Mouse (Mus musculus): ENCODE measurements around the gene Atp1a4. TPM values are rescaled to one million over a fixed set of nuclear protein-coding genes. Genes with fewer than 3 reads are reported as not detected.

Gene Atp1a4
- polyA plus RNA-seq, 1 experiment, result not detected

DNA sequence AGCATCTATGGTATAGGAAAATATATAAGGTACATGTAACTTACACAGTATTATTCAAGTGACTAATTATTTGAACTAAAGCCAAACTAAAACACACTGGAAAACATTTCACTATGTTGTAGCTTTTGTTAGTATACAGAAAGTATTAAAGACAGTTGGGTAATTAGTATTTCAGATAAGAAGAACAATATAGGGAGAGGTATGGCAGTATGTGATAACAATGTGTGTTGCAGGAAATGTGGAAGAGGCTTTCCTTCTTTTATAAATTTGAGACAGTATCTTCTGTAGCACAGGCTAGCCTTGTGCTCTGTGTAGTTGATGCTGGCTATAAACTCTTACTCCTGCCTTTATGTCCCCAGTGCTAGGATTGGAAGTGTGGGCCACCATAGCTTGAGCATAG, 74.3 kb downstream of the Atp1a4 start:
- H3K4me1 ChIP-seq (ENCODE audit: control insufficient read depth, insufficient read depth, low read length), result no peaks in the 10 kb centered on the region
- no peak overlapping the region for H3K27ac ChIP-seq (ENCODE audit: insufficient read depth, low read length)
- no peak for TF ChIP-seq POLR2A (IDR thresholded peaks at IDR 0.05; ENCODE audit: low read depth, low read length)
- no peak for TF ChIP-seq CTCF (IDR thresholded peaks at IDR 0.05; ENCODE audit: borderline replicate concordance, insufficient read depth, low read length)
- no peak overlapping the region for H3K4me3 ChIP-seq (ENCODE audit: insufficient read depth, low read length)

DNA sequence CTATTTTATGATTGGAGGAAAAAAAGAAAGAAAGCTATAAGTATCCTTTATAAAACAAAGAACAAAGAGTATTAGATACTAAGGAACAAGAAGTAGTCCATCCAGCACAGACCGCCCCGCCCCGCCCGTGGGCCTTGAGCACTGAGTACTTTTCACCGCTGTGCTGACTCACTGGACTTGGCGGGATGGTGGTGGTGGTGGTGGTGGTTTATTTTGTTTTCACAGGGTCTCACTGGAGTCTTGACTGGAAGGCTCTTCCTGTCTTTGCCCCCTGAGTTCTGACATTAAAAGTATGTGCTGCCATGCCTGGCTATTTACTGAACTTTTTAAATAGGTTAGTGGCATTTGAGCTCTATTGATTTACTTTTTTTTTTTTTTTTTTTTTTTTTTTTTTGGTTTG, 75.2 kb downstream of the Atp1a4 start:
- H3K27ac ChIP-seq (ENCODE audit: insufficient read depth, low read length), result no peak overlapping the region
- no peak overlapping the region for H3K4me3 ChIP-seq (ENCODE audit: insufficient read depth, low read length)
- H3K4me1 ChIP-seq (ENCODE audit: control insufficient read depth, insufficient read depth, low read length), result no peaks in the 10 kb centered on the region
- TF ChIP-seq CTCF (IDR thresholded peaks at IDR 0.05; ENCODE audit: borderline replicate concordance, insufficient read depth, low read length), result no peak
- no peak for TF ChIP-seq POLR2A (IDR thresholded peaks at IDR 0.05; ENCODE audit: low read depth, low read length)

DNA sequence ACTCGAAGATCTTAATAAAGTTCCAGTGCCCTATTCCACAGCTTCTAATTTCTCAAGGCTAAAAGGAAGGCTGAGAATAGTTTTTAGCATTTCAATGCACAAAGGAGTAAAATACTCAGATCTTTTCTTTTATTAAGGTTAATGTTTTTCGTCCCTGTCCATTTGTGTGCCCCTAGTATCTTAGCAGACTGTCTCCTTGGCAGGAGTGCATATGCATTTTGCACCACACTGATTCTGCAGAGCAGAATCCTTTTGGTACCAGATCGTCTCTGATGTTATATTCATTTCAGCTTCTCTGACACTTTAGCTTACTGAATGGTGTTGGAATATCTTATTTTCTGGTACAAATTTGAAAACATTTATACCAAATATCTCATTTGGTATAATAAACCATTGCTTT, 76.4 kb downstream of the Atp1a4 start:
- no peaks in the 10 kb centered on the region for H3K4me1 ChIP-seq (ENCODE audit: control insufficient read depth, insufficient read depth, low read length)
- TF ChIP-seq POLR2A (IDR thresholded peaks at IDR 0.05; ENCODE audit: low read depth, low read length) (no peak), CTCF (IDR thresholded peaks at IDR 0.05; ENCODE audit: borderline replicate concordance, insufficient read depth, low read length) (no peak)
- no peak overlapping the region for H3K27ac ChIP-seq (ENCODE audit: insufficient read depth, low read length)
- no peak overlapping the region for H3K4me3 ChIP-seq (ENCODE audit: insufficient read depth, low read length)

DNA sequence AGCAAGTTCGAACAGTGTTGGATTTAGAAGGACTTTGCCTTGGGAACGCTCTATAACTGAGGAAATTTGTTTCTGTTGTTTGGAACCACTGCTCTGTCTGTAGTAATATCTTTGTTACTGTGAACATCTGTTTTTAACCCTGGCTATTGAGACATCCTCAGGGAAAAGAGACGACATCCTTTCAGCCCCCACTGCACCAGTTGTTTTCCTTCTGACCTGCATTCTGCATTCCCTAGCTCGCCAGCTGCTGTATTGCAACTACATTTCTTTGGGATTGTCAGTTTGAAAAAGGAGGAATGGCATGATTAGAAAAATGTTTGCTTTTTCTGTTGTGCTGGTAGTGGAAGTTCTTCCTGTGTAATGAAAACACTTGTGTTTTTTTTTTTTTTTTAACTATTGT, 77.3 kb downstream of the Atp1a4 start:
- no peak for TF ChIP-seq CTCF (IDR thresholded peaks at IDR 0.05; ENCODE audit: borderline replicate concordance, insufficient read depth, low read length)
- TF ChIP-seq POLR2A (IDR thresholded peaks at IDR 0.05; ENCODE audit: low read depth, low read length), result no peak
- H3K4me1 ChIP-seq (ENCODE audit: control insufficient read depth, insufficient read depth, low read length), result no peaks in the 10 kb centered on the region
- no peak overlapping the region for H3K4me3 ChIP-seq (ENCODE audit: insufficient read depth, low read length)
- H3K27ac ChIP-seq (ENCODE audit: insufficient read depth, low read length), result no peak overlapping the region

DNA sequence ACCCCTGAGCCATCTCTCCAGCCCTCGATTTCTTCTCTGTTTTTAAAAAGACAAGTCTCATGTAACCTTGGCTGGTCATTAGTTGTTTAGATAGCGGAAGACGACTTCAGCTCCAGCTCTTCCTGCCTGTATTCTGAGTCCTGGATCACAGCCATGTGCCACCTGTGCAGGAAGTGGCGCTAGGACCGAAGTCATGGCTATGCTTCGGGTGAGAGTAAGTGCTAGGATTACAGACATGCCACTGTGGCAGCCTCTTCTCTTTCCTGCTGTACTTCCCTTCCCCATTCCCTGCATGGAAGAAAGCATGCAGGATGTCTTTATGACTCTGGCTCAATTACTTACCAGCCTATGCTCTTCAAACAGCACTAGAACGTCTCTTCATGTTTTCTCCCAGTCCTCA, 79.1 kb downstream of the Atp1a4 start:
- H3K4me1 ChIP-seq (ENCODE audit: control insufficient read depth, insufficient read depth, low read length), result no peaks in the 10 kb centered on the region
- H3K4me3 ChIP-seq (ENCODE audit: insufficient read depth, low read length), result no peak overlapping the region
- TF ChIP-seq POLR2A (IDR thresholded peaks at IDR 0.05; ENCODE audit: low read depth, low read length), result no peak
- no peak for TF ChIP-seq CTCF (IDR thresholded peaks at IDR 0.05; ENCODE audit: borderline replicate concordance, insufficient read depth, low read length)
- no peak overlapping the region for H3K27ac ChIP-seq (ENCODE audit: insufficient read depth, low read length)

DNA sequence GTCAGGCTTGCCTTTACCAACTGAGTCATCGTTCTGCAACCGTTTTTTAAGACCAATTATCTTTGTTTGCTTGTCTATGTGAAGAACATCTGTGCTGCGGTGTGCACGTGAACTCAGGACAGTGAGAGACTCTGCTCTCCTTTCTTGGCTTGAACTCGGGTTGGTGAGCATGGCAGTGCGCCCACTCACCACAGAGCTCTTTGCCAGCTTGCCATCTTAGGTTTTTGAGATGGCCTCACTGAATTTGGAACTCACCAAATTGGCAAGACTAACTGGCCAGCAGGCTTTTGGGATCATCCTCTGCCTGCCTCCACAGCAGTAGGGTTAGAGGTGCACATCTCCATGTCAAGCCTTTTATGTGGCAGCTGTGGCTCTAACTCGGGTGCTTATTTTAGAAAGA, 80.4 kb downstream of the Atp1a4 start:
- no peak overlapping the region for H3K4me3 ChIP-seq (ENCODE audit: insufficient read depth, low read length)
- TF ChIP-seq POLR2A (IDR thresholded peaks at IDR 0.05; ENCODE audit: low read depth, low read length) (no peak), CTCF (IDR thresholded peaks at IDR 0.05; ENCODE audit: borderline replicate concordance, insufficient read depth, low read length) (no peak)
- no peaks in the 10 kb centered on the region for H3K4me1 ChIP-seq (ENCODE audit: control insufficient read depth, insufficient read depth, low read length)
- H3K27ac ChIP-seq (ENCODE audit: insufficient read depth, low read length), result no peak overlapping the region

Other genes starting within 250 kb of the Atp1a4 start
- 9.1 and 12.3 TPM in 2 replicates for gene Vangl2, start 230.0 kb downstream of the Atp1a4 start, polyA plus RNA-seq (2011; ENCODE audit: insufficient read length, low read depth, missing spikeins)
- not detected in 2 replicates for gene Nhlh1, start 200.8 kb downstream of the Atp1a4 start, polyA plus RNA-seq (2011; ENCODE audit: insufficient read length, low read depth, missing spikeins)
- 369 and 398 TPM in 2 replicates for gene Copa, start 175.9 kb downstream of the Atp1a4 start, polyA plus RNA-seq (2011; ENCODE audit: insufficient read length, low read depth, missing spikeins)
- 122 and 145 TPM in 2 replicates for gene Ncstn, start 175.6 kb downstream of the Atp1a4 start, polyA plus RNA-seq (2011; ENCODE audit: insufficient read length, low read depth, missing spikeins)
- 88.3 and 98.7 TPM in 2 replicates for gene Pex19, start 131.7 kb downstream of the Atp1a4 start, polyA plus RNA-seq (2011; ENCODE audit: insufficient read length, low read depth, missing spikeins)
- 73.1 and 83.4 TPM in 2 replicates for gene Dcaf8, start 110.3 kb downstream of the Atp1a4 start, polyA plus RNA-seq (2011; ENCODE audit: insufficient read length, low read depth, missing spikeins)
- 140 and 154 TPM in 2 replicates for gene Pea15a, start 51.6 kb downstream of the Atp1a4 start, polyA plus RNA-seq (2011; ENCODE audit: insufficient read length, low read depth, missing spikeins)
- gene Casq1, start 38.5 kb downstream of the Atp1a4 start, polyA plus RNA-seq (2011; ENCODE audit: insufficient read length, low read depth, missing spikeins), result not detected in 2 replicates
- 49.8 and 55.6 TPM in 2 replicates for gene Igsf8, start 3.2 kb upstream of the Atp1a4 start, polyA plus RNA-seq (2011; ENCODE audit: insufficient read length, low read depth, missing spikeins)
- 0.39 TPM in 1 of 2 replicates, not detected in the other for gene Atp1a2, start 39.6 kb upstream of the Atp1a4 start, polyA plus RNA-seq (2011; ENCODE audit: insufficient read length, low read depth, missing spikeins)
- not detected in 2 replicates for gene Kcnj9, start 70.9 kb upstream of the Atp1a4 start, polyA plus RNA-seq (2011; ENCODE audit: insufficient read length, low read depth, missing spikeins)
- 0.08 and 0.91 TPM in 2 replicates for gene Kcnj10, start 82.8 kb upstream of the Atp1a4 start, polyA plus RNA-seq (2011; ENCODE audit: insufficient read length, low read depth, missing spikeins)
- gene Pigm, start 118.1 kb upstream of the Atp1a4 start, polyA plus RNA-seq (2011; ENCODE audit: insufficient read length, low read depth, missing spikeins), result 11.5 and 12.9 TPM in 2 replicates
- 0.63 and 2.5 TPM in 2 replicates for gene Slamf9, start 216.9 kb upstream of the Atp1a4 start, polyA plus RNA-seq (2011; ENCODE audit: insufficient read length, low read depth, missing spikeins)
- 5.4 and 6.4 TPM in 2 replicates for gene Igsf9, start 223.4 kb upstream of the Atp1a4 start, polyA plus RNA-seq (2011; ENCODE audit: insufficient read length, low read depth, missing spikeins)
- gene Tagln2, start 241.6 kb upstream of the Atp1a4 start, polyA plus RNA-seq (2011; ENCODE audit: insufficient read length, low read depth, missing spikeins), result 468 and 642 TPM in 2 replicates